Mouse (Mus musculus): ENCODE data around the gene Hck. TPM values are rescaled to one million over a fixed set of nuclear protein-coding genes. Genes with fewer than 3 reads are reported as not detected.

Gene Hck
- total RNA-seq, 1 experiment = 29.3 TPM

DNA sequence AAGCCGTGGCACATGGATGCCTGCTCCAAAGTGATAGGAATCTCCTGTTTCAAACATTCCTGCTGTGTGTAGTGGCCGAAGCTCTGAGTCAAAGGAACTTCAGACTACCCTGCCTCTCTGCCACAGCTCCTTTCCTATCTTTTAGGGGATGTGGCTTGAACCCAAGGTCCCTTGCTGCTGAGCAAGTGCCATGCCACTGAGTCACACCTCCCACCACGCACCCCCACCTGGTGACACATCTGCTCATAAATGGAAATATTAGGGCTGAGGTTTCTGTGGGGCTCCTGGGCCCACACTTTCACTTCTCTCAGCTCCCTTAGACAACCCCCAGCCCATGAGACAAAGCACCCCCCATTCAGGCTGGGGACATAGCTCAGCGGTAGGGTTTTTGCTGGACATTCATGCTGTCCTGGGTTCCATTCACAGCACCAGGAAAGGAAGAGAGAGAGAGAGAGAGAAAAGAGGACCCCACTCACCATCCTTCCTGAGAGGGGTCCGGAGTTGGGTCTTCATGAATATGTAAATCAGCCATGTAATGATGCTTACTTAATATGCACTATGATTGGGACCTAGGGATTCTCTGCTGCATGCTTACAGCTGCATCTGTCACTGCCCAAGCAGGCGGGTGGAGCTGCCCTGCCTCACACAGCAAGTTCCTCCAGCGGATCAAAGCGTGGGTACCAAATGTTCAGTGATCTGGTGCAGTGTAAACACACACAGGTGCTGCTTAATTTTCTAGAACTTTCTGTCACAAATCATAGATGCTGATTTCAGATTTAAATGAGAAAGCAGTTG, 13.8 kb downstream of the Hck start:
- in situ Hi-C loops (cut with MboI; ENCODE audit: low sequenced_read_pairs in 2 of 2, unreplicated experiment in 2 of 2) = no loop called here
- H3K4me1 ChIP-seq (ENCODE audit: control insufficient read depth in 2 of 2, insufficient read depth in 2 of 2, low read length in 2 of 2, poor library complexity in 1 of 2) = no peaks in the 10 kb centered on the region
- H3K27ac ChIP-seq (ENCODE audit: insufficient read depth, low read depth, low read length, poor library complexity, severe bottlenecking) = no peak overlapping the region
- H3K9me3 ChIP-seq (ENCODE audit: control insufficient read depth, insufficient read depth, low read depth, low read length) = no peaks in the 10 kb centered on the region
- no peak overlapping the region for H3K4me3 ChIP-seq (ENCODE audit: insufficient read depth in 1 of 2, low read depth in 1 of 2, low read length in 2 of 2, poor library complexity in 1 of 2, severe bottlenecking in 1 of 2)
- no peaks in the 10 kb centered on the region for H3K36me3 ChIP-seq (ENCODE audit: control insufficient read depth, insufficient read depth, low read length, poor library complexity, severe bottlenecking)
- TF ChIP-seq HCFC1 (IDR thresholded peaks at IDR 0.05; ENCODE audit: borderline replicate concordance, insufficient read depth, low read length) (no peak), ZNF384 (IDR thresholded peaks at IDR 0.05; ENCODE audit: low read depth, low read length) (no peak), CHD2 (IDR thresholded peaks at IDR 0.05; ENCODE audit: low read depth, low read length) (no peak), ZC3H11A (IDR thresholded peaks at IDR 0.05; ENCODE audit: borderline replicate concordance, low read depth, low read length) (no peak), MAFK (IDR thresholded peaks at IDR 0.05; ENCODE audit: insufficient read depth, low read depth, low read length) (no peak)
- DNase-seq (ENCODE audit: low read depth, low spot score) = no peak
- no peak overlapping the region for H3K9ac ChIP-seq (ENCODE audit: insufficient read depth, low read depth, low read length, poor library complexity, severe bottlenecking)

- in situ Hi-C loops (cut with MboI; ENCODE audit: low sequenced_read_pairs in 2 of 2, unreplicated experiment in 2 of 2) = no loop called here
- no peak overlapping the region for H3K4me3 ChIP-seq (ENCODE audit: insufficient read depth in 1 of 2, low read depth in 1 of 2, low read length in 2 of 2, poor library complexity in 1 of 2, severe bottlenecking in 1 of 2)
- H3K9ac ChIP-seq (ENCODE audit: insufficient read depth, low read depth, low read length, poor library complexity, severe bottlenecking) = no peak overlapping the region
- no peak for DNase-seq (ENCODE audit: low read depth, low spot score)
- H3K9me3 ChIP-seq (ENCODE audit: control insufficient read depth, insufficient read depth, low read depth, low read length) = no peaks in the 10 kb centered on the region
- TF ChIP-seq HCFC1 (IDR thresholded peaks at IDR 0.05; ENCODE audit: borderline replicate concordance, insufficient read depth, low read length) (no peak), MAFK (IDR thresholded peaks at IDR 0.05; ENCODE audit: insufficient read depth, low read depth, low read length) (no peak), CHD2 (IDR thresholded peaks at IDR 0.05; ENCODE audit: low read depth, low read length) (no peak), ZC3H11A (IDR thresholded peaks at IDR 0.05; ENCODE audit: borderline replicate concordance, low read depth, low read length) (no peak)
- H3K4me1 ChIP-seq (ENCODE audit: control insufficient read depth in 2 of 2, insufficient read depth in 2 of 2, low read length in 2 of 2, poor library complexity in 1 of 2) = no peaks in the 10 kb centered on the region
- no peaks in the 10 kb centered on the region for H3K36me3 ChIP-seq (ENCODE audit: control insufficient read depth, insufficient read depth, low read length, poor library complexity, severe bottlenecking)
- no peak overlapping the region for H3K27ac ChIP-seq (ENCODE audit: insufficient read depth, low read depth, low read length, poor library complexity, severe bottlenecking)
Observed at GRCm38 (mm10) chr2:153122701-153123100, 14.4 kb downstream of the Hck start.

GRCm38 (mm10) chr2:153125875-153126274, 17.6 kb downstream of the Hck start:
- no peaks in the 10 kb centered on the region for H3K4me1 ChIP-seq (ENCODE audit: control insufficient read depth in 2 of 2, insufficient read depth in 2 of 2, low read length in 2 of 2, poor library complexity in 1 of 2)
- no peak overlapping the region for H3K4me3 ChIP-seq (ENCODE audit: insufficient read depth in 1 of 2, low read depth in 1 of 2, low read length in 2 of 2, poor library complexity in 1 of 2, severe bottlenecking in 1 of 2)
- TF ChIP-seq HCFC1 (IDR thresholded peaks at IDR 0.05; ENCODE audit: borderline replicate concordance, insufficient read depth, low read length) (no peak), ZC3H11A (IDR thresholded peaks at IDR 0.05; ENCODE audit: borderline replicate concordance, low read depth, low read length) (no peak), ZNF384 (IDR thresholded peaks at IDR 0.05; ENCODE audit: low read depth, low read length) (no peak), CHD2 (IDR thresholded peaks at IDR 0.05; ENCODE audit: low read depth, low read length) (no peak), MAFK (IDR thresholded peaks at IDR 0.05; ENCODE audit: insufficient read depth, low read depth, low read length) (no peak)
- H3K9me3 ChIP-seq (ENCODE audit: control insufficient read depth, insufficient read depth, low read depth, low read length) = no peaks in the 10 kb centered on the region
- H3K36me3 ChIP-seq (ENCODE audit: control insufficient read depth, insufficient read depth, low read length, poor library complexity, severe bottlenecking) = no peaks in the 10 kb centered on the region
- in situ Hi-C loops (cut with MboI; ENCODE audit: low sequenced_read_pairs in 2 of 2, unreplicated experiment in 2 of 2) = loop anchor here in 1 of 2 experiments (25.0 kb wide), 1 partner anchor 214 kb away; the partner anchor contains the start of gene Mylk2
- H3K27ac ChIP-seq (ENCODE audit: insufficient read depth, low read depth, low read length, poor library complexity, severe bottlenecking) = no peak overlapping the region
- DNase-seq (ENCODE audit: low read depth, low spot score) = no peak
- no peak overlapping the region for H3K9ac ChIP-seq (ENCODE audit: insufficient read depth, low read depth, low read length, poor library complexity, severe bottlenecking)

- in situ Hi-C loops (cut with MboI; ENCODE audit: low sequenced_read_pairs in 2 of 2, unreplicated experiment in 2 of 2) = loop anchor here in 1 of 2 experiments (25.0 kb wide), 1 partner anchor 219 kb away; the partner anchor contains the start of gene Mylk2
- Histone ChIP-seq H3K9me3 (ENCODE audit: control insufficient read depth, insufficient read depth, low read depth, low read length) (no peaks in the 10 kb centered on the region), H3K9ac (ENCODE audit: insufficient read depth, low read depth, low read length, poor library complexity, severe bottlenecking) (no peak overlapping the region), H3K4me3 (ENCODE audit: insufficient read depth in 1 of 2, low read depth in 1 of 2, low read length in 2 of 2, poor library complexity in 1 of 2, severe bottlenecking in 1 of 2) (no peak overlapping the region), H3K36me3 (ENCODE audit: control insufficient read depth, insufficient read depth, low read length, poor library complexity, severe bottlenecking) (peaks cover 8% of the 10 kb centered on the region; the same call in 1 of the 2 replicates), H3K4me1 (ENCODE audit: control insufficient read depth in 2 of 2, insufficient read depth in 2 of 2, low read length in 2 of 2, poor library complexity in 1 of 2) (no peaks in the 10 kb centered on the region), H3K27ac (ENCODE audit: insufficient read depth, low read depth, low read length, poor library complexity, severe bottlenecking) (no peak overlapping the region)
- no peak for TF ChIP-seq ZNF384 (IDR thresholded peaks at IDR 0.05; ENCODE audit: low read depth, low read length)
- TF ChIP-seq ZC3H11A (IDR thresholded peaks at IDR 0.05; ENCODE audit: borderline replicate concordance, low read depth, low read length) = no peak; the same call in 1 of the 2 replicates
- TF ChIP-seq CHD2 (IDR thresholded peaks at IDR 0.05; ENCODE audit: low read depth, low read length) = no peak
- no peak for TF ChIP-seq HCFC1 (IDR thresholded peaks at IDR 0.05; ENCODE audit: borderline replicate concordance, insufficient read depth, low read length)
- no peak for TF ChIP-seq MAFK (IDR thresholded peaks at IDR 0.05; ENCODE audit: insufficient read depth, low read depth, low read length)
- DNase-seq (ENCODE audit: low read depth, low spot score) = no peak
Observed at GRCm38 (mm10) chr2:153131019-153131418, 22.8 kb downstream of the Hck start.

Data from ES-E14 (cell line).